Mouse (Mus musculus) thymus, adult 2 months (tissue): Measurements from ENCODE around the gene BC055324.

Experiments
- CTCF ChIP-seq: fragments of 200-500 bp; IDR thresholded peaks from 2 replicates; pipeline ENCODE4 v1.5.1; 2012; ENCODE audit warnings: mild to moderate bottlenecking, control low read depth, low read length, moderate library complexity, borderline replicate concordance; ENCODE audit not compliant: control insufficient read depth, poor library complexity, insufficient read depth; ENCODE audit errors: extremely low read depth
- POLR2A ChIP-seq: fragments of 200-500 bp; IDR thresholded peaks from 2 replicates; pipeline ENCODE4 v1.6.1; 2012; ENCODE audit warnings: mild to moderate bottlenecking, low read length, control low read depth, moderate library complexity; ENCODE audit not compliant: control insufficient read depth, poor library complexity, insufficient read depth; ENCODE audit errors: extremely low read depth

DNA sequence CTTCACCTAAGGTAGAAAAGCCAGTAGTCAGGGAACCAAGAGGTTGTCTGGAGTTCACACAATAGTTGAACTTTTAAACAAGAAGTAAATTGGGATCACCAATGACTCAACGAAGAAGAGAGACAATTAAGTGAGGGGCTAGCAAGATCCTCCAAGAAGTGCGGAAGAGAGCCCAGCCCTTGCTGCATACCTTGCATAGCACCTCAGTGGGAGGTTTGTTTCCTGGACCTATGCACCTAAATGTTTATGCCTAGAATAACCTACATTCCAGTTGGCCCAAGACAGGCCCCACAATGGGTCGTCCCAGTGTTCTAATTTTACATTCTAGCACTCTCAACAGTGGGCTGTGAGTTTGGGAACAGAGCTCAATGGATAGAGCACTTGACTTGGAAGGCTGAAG lies 9.7 kb upstream of the BC055324 start:
- TF ChIP-seq CTCF: no peak
- TF ChIP-seq POLR2A: no peak
